Mouse (Mus musculus): ENCODE measurements at regions not wholly inside any gene's neighbourhood (a gene's known extent, or its start where the extent isn't known, plus 50 kb on each side); places are given as distances from the start of the nearest gene placed in this dataset.

DNA sequence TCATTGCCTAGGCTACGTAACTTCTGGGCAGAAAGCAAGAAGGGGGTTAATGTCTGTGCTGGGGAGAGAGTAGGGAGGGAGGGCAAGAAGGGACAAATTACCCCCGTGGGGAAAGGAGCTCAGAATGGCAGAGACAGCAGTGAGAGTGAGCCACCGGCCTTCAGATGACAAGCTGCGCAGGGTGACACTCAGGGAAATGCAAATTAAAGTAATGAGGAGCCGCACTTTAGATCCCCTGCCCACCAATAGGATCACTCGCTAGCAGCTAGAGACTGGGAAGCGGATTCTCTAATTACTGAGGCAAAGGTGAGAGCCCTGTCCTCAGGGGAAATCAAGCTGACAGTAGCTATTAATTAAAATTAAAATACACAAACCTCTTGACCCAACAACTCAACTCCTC is 202.5 kb downstream of the Arhgef10l start:
- H3K36me3 ChIP-seq (replicated peaks), result no peaks in the 10 kb centered on the region
- 53% methylated on average over 7 of the region's 7 CpGs for WGBS
- H3K9me3 ChIP-seq, result peaks cover 3% of the 10 kb centered on the region; the same call in 1 of the 2 replicates
- H3K4me1 ChIP-seq, result peaks cover 15% of the 10 kb centered on the region
- no peak overlapping the region for H3K4me3 ChIP-seq
- no peak overlapping the region for H3K27ac ChIP-seq (replicated peaks)
- peaks cover 26% of the 10 kb centered on the region for H3K27me3 ChIP-seq (replicated peaks; ENCODE audit: low read depth, poor library complexity, severe bottlenecking)
- DNase-seq (ENCODE audit: low spot score), result no peak

GRCm38 (mm10) chr4:140461317-140461716 is 204.5 kb downstream of the Arhgef10l start:
- WGBS, result 94% methylated on average over 16 of the region's 16 CpGs
- Histone ChIP-seq H3K36me3 (replicated peaks) (no peaks in the 10 kb centered on the region), H3K27ac (replicated peaks) (no peak overlapping the region), H3K27me3 (replicated peaks; ENCODE audit: low read depth, poor library complexity, severe bottlenecking) (peaks cover 22% of the 10 kb centered on the region), H3K4me3 (no peak overlapping the region), H3K4me1 (peaks cover 2% of the 10 kb centered on the region; the same call in 1 of the 2 replicates), H3K9me3 (peaks cover 3% of the 10 kb centered on the region; the same call in 1 of the 2 replicates)
- DNase-seq (ENCODE audit: low spot score), result no peak

DNA sequence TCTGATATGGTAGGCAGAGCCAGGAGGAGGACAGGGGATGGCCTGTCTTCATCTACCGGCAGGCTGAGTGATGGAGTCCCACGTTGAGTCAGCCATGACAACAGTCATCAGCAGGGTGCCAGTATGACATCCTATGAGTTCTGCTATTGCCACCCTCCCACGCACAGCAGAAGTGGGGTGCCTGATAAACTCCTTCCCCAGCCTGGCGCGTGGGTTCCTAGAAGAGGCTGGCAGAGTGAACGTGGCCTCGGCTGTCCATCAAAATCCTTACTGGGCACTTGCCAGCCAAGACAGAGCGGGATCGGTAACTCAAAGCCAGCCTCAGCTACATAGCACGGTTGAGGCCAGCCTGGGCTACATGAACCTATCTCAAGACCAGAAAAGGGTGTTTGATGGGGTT is 202.5 kb upstream of the Igsf21 start:
- no peak for DNase-seq (ENCODE audit: low spot score)
- H3K27ac ChIP-seq (replicated peaks), result no peak overlapping the region
- H3K36me3 ChIP-seq (replicated peaks), result no peaks in the 10 kb centered on the region
- no peaks in the 10 kb centered on the region for H3K27me3 ChIP-seq (replicated peaks; ENCODE audit: low read depth, poor library complexity, severe bottlenecking)
- WGBS, result 94% methylated on average over 10 of the region's 10 CpGs
- no peaks in the 10 kb centered on the region for H3K9me3 ChIP-seq
- H3K4me1 ChIP-seq, result no peaks in the 10 kb centered on the region
- H3K4me3 ChIP-seq, result no peak overlapping the region

- WGBS, result 92% methylated on average over 6 of the region's 6 CpGs
- Histone ChIP-seq H3K9me3 (no peaks in the 10 kb centered on the region), H3K36me3 (replicated peaks) (no peaks in the 10 kb centered on the region), H3K4me3 (no peak overlapping the region), H3K4me1 (no peaks in the 10 kb centered on the region), H3K27me3 (replicated peaks; ENCODE audit: low read depth, poor library complexity, severe bottlenecking) (no peaks in the 10 kb centered on the region), H3K27ac (replicated peaks) (no peak overlapping the region)
- no peak for DNase-seq (ENCODE audit: low spot score)
Measured at GRCm38 (mm10) chr4:140446455-140446854, 199.9 kb upstream of the Igsf21 start.

- DNase-seq (ENCODE audit: low spot score), result no peak
- H3K36me3 ChIP-seq (replicated peaks), result no peaks in the 10 kb centered on the region
- 83% methylated on average over 5 of the region's 5 CpGs for WGBS
- H3K4me3 ChIP-seq, result no peak overlapping the region
- no peaks in the 10 kb centered on the region for H3K4me1 ChIP-seq
- H3K27me3 ChIP-seq (replicated peaks; ENCODE audit: low read depth, poor library complexity, severe bottlenecking), result no peaks in the 10 kb centered on the region
- H3K27ac ChIP-seq (replicated peaks), result no peak overlapping the region
- no peaks in the 10 kb centered on the region for H3K9me3 ChIP-seq
Measured at GRCm38 (mm10) chr4:140445931-140446330, 199.3 kb upstream of the Igsf21 start.

- no peak overlapping the region for H3K27ac ChIP-seq (replicated peaks)
- no peaks in the 10 kb centered on the region for H3K4me1 ChIP-seq
- no peaks in the 10 kb centered on the region for H3K36me3 ChIP-seq (replicated peaks)
- no peak for DNase-seq (ENCODE audit: low spot score)
- no peaks in the 10 kb centered on the region for H3K9me3 ChIP-seq
- no peak overlapping the region for H3K4me3 ChIP-seq
- 89% methylated on average over 6 of the region's 6 CpGs for WGBS
- H3K27me3 ChIP-seq (replicated peaks; ENCODE audit: low read depth, poor library complexity, severe bottlenecking), result no peaks in the 10 kb centered on the region
Measured at GRCm38 (mm10) chr4:140443221-140443620, 196.6 kb upstream of the Igsf21 start.

DNA sequence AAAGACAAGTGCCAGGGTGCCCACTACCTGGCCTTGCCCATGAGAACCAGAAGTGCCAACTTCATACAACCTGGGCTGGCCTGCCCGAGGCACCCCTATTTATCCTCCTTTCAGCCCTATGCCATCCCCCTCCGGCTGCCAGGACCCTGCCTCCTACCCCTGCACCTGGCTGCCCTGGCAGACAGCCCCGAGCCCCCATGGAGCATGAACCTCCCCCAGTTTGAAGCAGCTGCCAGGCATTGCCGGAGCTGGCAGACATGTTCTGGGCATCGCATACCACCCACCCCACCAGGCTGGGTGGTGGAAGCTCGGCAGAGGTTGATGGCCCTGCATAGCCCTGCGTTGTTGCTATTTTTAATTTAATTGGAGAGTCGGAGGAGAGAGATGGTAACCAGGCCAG is 195.2 kb upstream of the Igsf21 start:
- 88% methylated on average over 8 of the region's 8 CpGs for WGBS
- DNase-seq (ENCODE audit: low spot score), result no peak
- H3K36me3 ChIP-seq (replicated peaks), result no peaks in the 10 kb centered on the region
- H3K4me3 ChIP-seq, result no peak overlapping the region
- no peaks in the 10 kb centered on the region for H3K9me3 ChIP-seq
- H3K4me1 ChIP-seq, result no peaks in the 10 kb centered on the region
- no peak overlapping the region for H3K27ac ChIP-seq (replicated peaks)
- no peaks in the 10 kb centered on the region for H3K27me3 ChIP-seq (replicated peaks; ENCODE audit: low read depth, poor library complexity, severe bottlenecking)

- Histone ChIP-seq H3K4me1 (peaks cover 6% of the 10 kb centered on the region; the same call in 1 of the 2 replicates), H3K27me3 (replicated peaks; ENCODE audit: low read depth, poor library complexity, severe bottlenecking) (no peaks in the 10 kb centered on the region), H3K27ac (replicated peaks) (no peak overlapping the region), H3K9me3 (no peaks in the 10 kb centered on the region), H3K36me3 (replicated peaks) (no peaks in the 10 kb centered on the region), H3K4me3 (no peak overlapping the region)
- 22% methylated on average over 3 of the region's 3 CpGs for WGBS
- DNase-seq (ENCODE audit: low spot score), result peak; percentile 84
Measured at GRCm38 (mm10) chr4:140439856-140440255, 193.3 kb upstream of the Igsf21 start.

DNA sequence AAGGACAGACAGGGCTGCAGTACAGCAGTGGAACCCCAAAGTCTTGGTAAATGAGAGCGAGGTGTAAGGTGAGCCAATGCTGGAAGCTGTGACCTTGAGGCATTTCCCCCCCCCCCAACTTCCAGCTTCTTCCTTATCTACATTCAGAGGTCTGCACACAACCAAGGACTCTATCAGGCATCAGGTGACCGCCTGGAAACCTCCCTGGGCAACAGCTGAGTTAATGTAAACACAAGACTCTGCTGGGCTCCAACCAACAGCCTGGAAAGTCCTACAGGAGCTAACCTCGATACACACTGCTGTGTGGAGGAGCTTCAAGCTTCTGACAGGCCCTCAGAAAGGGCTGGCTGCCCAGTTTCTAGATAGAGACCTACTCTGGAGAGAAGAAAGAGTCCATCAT is 189.4 kb upstream of the Igsf21 start:
- DNase-seq (ENCODE audit: low spot score), result no peak
- no peaks in the 10 kb centered on the region for H3K36me3 ChIP-seq (replicated peaks)
- H3K4me1 ChIP-seq, result peaks cover 13% of the 10 kb centered on the region
- no peaks in the 10 kb centered on the region for H3K9me3 ChIP-seq
- no peaks in the 10 kb centered on the region for H3K27me3 ChIP-seq (replicated peaks; ENCODE audit: low read depth, poor library complexity, severe bottlenecking)
- H3K4me3 ChIP-seq, result no peak overlapping the region
- H3K27ac ChIP-seq (replicated peaks), result no peak overlapping the region
- 60% methylated on average over 3 of the region's 3 CpGs for whole genome bisulfite sequencing

- Histone ChIP-seq H3K36me3 (replicated peaks) (no peaks in the 10 kb centered on the region), H3K4me1 (peaks cover 13% of the 10 kb centered on the region), H3K27ac (replicated peaks) (0 out of 2 replicates have a peak overlapping the region, but pooled peaks have one; percentile 6), H3K27me3 (replicated peaks; ENCODE audit: low read depth, poor library complexity, severe bottlenecking) (no peaks in the 10 kb centered on the region), H3K4me3 (no peak overlapping the region), H3K9me3 (no peaks in the 10 kb centered on the region)
- 70% methylated on average over 11 of the region's 11 CpGs for WGBS
- DNase-seq (ENCODE audit: low spot score), result no peak
Measured at GRCm38 (mm10) chr4:140433744-140434542, 187.4 kb upstream of the Igsf21 start.

DNA sequence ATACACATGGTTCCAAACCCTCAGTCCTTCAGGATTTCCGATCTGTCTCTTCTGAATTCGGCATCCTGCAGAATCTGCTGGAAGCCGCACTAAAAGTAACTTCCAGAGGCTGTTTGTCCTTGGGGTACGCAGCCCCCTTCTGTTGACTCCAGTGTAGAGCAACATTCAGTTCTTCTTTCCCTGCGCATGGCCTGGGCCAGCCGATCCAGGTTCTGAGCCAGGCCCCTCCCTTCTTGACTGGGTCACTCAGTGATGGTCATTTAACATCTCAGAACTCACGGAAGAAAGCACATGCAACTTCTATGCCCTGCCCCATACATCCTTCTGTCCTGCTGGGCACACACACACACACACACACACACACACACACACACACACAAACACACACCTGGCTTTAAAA is 185.5 kb upstream of the Igsf21 start:
- no peak for DNase-seq (ENCODE audit: low spot score)
- no peaks in the 10 kb centered on the region for H3K36me3 ChIP-seq (replicated peaks)
- no peaks in the 10 kb centered on the region for H3K9me3 ChIP-seq
- no peak overlapping the region for H3K4me3 ChIP-seq
- WGBS, result 80% methylated on average over 7 of the region's 7 CpGs
- no peaks in the 10 kb centered on the region for H3K27me3 ChIP-seq (replicated peaks; ENCODE audit: low read depth, poor library complexity, severe bottlenecking)
- H3K27ac ChIP-seq (replicated peaks), result no peak overlapping the region
- H3K4me1 ChIP-seq, result peaks cover 13% of the 10 kb centered on the region

DNA sequence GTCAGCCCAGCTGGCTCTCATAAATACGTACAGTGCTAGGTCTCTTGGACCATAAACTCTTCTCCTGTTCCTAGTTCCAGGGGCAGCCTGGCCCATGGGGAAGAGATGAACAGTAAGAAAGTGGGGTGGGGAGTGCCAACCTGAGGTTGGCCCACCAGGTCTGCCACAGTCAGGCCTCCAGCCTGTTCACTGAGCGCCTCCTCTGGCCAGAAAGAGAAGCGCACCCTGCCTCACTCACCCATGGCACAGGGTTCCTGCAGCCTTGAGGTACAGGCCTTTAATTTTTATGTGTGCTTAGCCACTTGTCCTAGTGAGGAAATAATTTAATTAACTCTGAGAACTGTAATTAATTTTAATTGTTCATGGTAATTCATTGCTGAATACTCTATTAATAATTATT is 180.5 kb upstream of the Igsf21 start:
- no peak for DNase-seq (ENCODE audit: low spot score)
- H3K27ac ChIP-seq (replicated peaks), result no peak overlapping the region
- no peaks in the 10 kb centered on the region for H3K9me3 ChIP-seq
- H3K4me3 ChIP-seq, result no peak overlapping the region
- H3K27me3 ChIP-seq (replicated peaks; ENCODE audit: low read depth, poor library complexity, severe bottlenecking), result no peaks in the 10 kb centered on the region
- 74% methylated on average over 3 of the region's 3 CpGs for WGBS
- no peaks in the 10 kb centered on the region for H3K36me3 ChIP-seq (replicated peaks)
- peaks cover 10% of the 10 kb centered on the region for H3K4me1 ChIP-seq

- H3K36me3 ChIP-seq (replicated peaks), result no peaks in the 10 kb centered on the region
- H3K27ac ChIP-seq (replicated peaks), result no peak overlapping the region
- H3K4me3 ChIP-seq, result no peak overlapping the region
- 94% methylated on average over 10 of the region's 10 CpGs for WGBS
- H3K9me3 ChIP-seq, result no peaks in the 10 kb centered on the region
- peaks cover 24% of the 10 kb centered on the region for H3K4me1 ChIP-seq
- no peaks in the 10 kb centered on the region for H3K27me3 ChIP-seq (replicated peaks; ENCODE audit: low read depth, poor library complexity, severe bottlenecking)
- no peak for DNase-seq (ENCODE audit: low spot score)
Measured at GRCm38 (mm10) chr4:140423791-140424190, 177.2 kb upstream of the Igsf21 start.

All from embryonic facial prominence, embryonic 10.5 days (tissue).